Mouse (Mus musculus) lung, postnatal 0 days (tissue): ENCODE data around the gene Supt3. TPM values are rescaled to one million over a fixed set of nuclear protein-coding genes. Genes with fewer than 3 reads are reported as not detected.

Experiments
- ATAC-seq: fragments of 200-750 bp; cut with Nextera tagmentation; 2 replicates; pipeline ENCODE4 v1.8.0; 2017; ENCODE audit warnings: moderate library complexity
- DNase-seq: peaks from one replicate; pipeline ENCODE4 v3.0.0-alpha.2; 2016; ENCODE audit warnings: low spot score
- H3K27ac ChIP-seq: fragments of 300-500 bp; sonication (generic); 2 replicates; pipeline ENCODE4 v1.5.1; 2014; ENCODE audit warnings: antibody characterized with exemption, mild to moderate bottlenecking, low read length, mixed read lengths
- H3K27me3 ChIP-seq: fragments of 300-500 bp; sonication (generic); replicated peaks from 2 replicates; pipeline ENCODE4 v1.6.1; 2014; ENCODE audit warnings: low read length, mixed read lengths; ENCODE audit not compliant: insufficient read depth
- H3K36me3 ChIP-seq: fragments of 300-500 bp; sonication (generic); 2 replicates; pipeline ENCODE4 v1.6.1; 2014; ENCODE audit warnings: low read length, mixed read lengths; ENCODE audit not compliant: insufficient read depth
- H3K4me1 ChIP-seq: fragments of 300-500 bp; sonication (generic); 2 replicates; pipeline ENCODE4 v1.6.1; 2014; ENCODE audit warnings: antibody characterized with exemption, low read depth, low read length, mixed read lengths; ENCODE audit not compliant: insufficient read depth
- H3K4me2 ChIP-seq: fragments of 300-500 bp; sonication (generic); replicated peaks from 2 replicates; pipeline ENCODE4 v1.6.1; 2014; ENCODE audit warnings: low read depth, mild to moderate bottlenecking, low read length, moderate library complexity, mixed read lengths
- H3K4me3 ChIP-seq: fragments of 300-500 bp; sonication (generic); 2 replicates; pipeline ENCODE4 v1.5.1; 2014; ENCODE audit warnings: low read depth, low read length
- H3K9ac ChIP-seq: fragments of 300-500 bp; sonication (generic); replicated peaks from 2 replicates; pipeline ENCODE4 v1.6.1; 2014; ENCODE audit warnings: low read depth, mild to moderate bottlenecking
- H3K9me3 ChIP-seq: fragments of 300-500 bp; sonication (generic); 2 replicates; pipeline ENCODE4 v1.6.1; 2016; ENCODE audit warnings: low read length, mixed read lengths
- CTCF ChIP-seq: IDR thresholded peaks from 2 replicates; pipeline ENCODE4 v1.5.1; 2016; ENCODE audit warnings: antibody characterized with exemption, mild to moderate bottlenecking
- EP300 ChIP-seq: IDR thresholded peaks from 2 replicates; pipeline ENCODE4 v1.6.1; 2016; ENCODE audit warnings: antibody characterized with exemption, mild to moderate bottlenecking, control low read depth
- WGBS: fragments of 180-500 bp; shearing (Covaris S2); extraction: QIAGEN DNeasy Blood & Tissue Kit; methylation state at CpG from one replicate; pipeline ENCODE4 v1.1.7; 2014; 5-methylcytosine and 5-hydroxymethylcytosine counted together
- polyA plus RNA-seq: library from polyadenylated mRNA; unstranded; fragments of >200 nt; fragmentation: Nextera tagmentation; extraction: Ambion mirVana; gene quantifications from 2 replicates; pipeline ENCODE4 v1.2.1, GENCODE M21; 2015

Supt3 gene
- polyA plus RNA-seq, 1 experiment from 2014 or later = 7.8 TPM

GRCm38 (mm10) chr17:44772576-44772975, 4.4 kb upstream of the Supt3 start:
- DNase-seq = no peak
- H3K9me3 ChIP-seq = no peaks in the 10 kb centered on the region
- no peak for ATAC-seq
- H3K4me1 ChIP-seq = no peaks in the 10 kb centered on the region
- no peak overlapping the region for H3K4me2 ChIP-seq
- no peaks in the 10 kb centered on the region for H3K36me3 ChIP-seq
- H3K27me3 ChIP-seq = no peaks in the 10 kb centered on the region
- no peak overlapping the region for H3K9ac ChIP-seq
- 84% methylated on average over 2 of the region's 2 CpGs for WGBS
- no peak overlapping the region for H3K4me3 ChIP-seq
- TF ChIP-seq EP300 (no peak), CTCF (no peak)
- H3K27ac ChIP-seq = no peak overlapping the region

GRCm38 (mm10) chr17:44777337-44777804, 419 bp downstream of the Supt3 start:
- Histone ChIP-seq H3K36me3 (no peaks in the 10 kb centered on the region), H3K27ac (peak overlapping the region; percentile 84), H3K4me2 (peak overlapping the region; percentile 81), H3K4me1 (no peaks in the 10 kb centered on the region), H3K9ac (peak overlapping the region; percentile 73), H3K27me3 (no peaks in the 10 kb centered on the region), H3K4me3 (peak overlapping the region; percentile 91), H3K9me3 (no peaks in the 10 kb centered on the region)
- DNase-seq (peak; percentile 78), ATAC-seq (peak; percentile 77)
- TF ChIP-seq EP300 = no peak
- peak; percentile 27 for TF ChIP-seq CTCF
- under 1% methylated on average over 18 of the region's 35 CpGs for WGBS

GRCm38 (mm10) chr17:44778141-44778540, 1.2 kb downstream of the Supt3 start:
- Histone ChIP-seq H3K4me1 (no peaks in the 10 kb centered on the region), H3K27ac (no peak overlapping the region), H3K4me2 (no peak overlapping the region; the same call in 1 of the 2 replicates), H3K36me3 (no peaks in the 10 kb centered on the region), H3K9ac (no peak overlapping the region), H3K27me3 (no peaks in the 10 kb centered on the region), H3K9me3 (no peaks in the 10 kb centered on the region), H3K4me3 (no peak overlapping the region)
- ATAC-seq = no peak
- WGBS = 65% methylated on average over 5 of the region's 5 CpGs
- no peak for DNase-seq
- TF ChIP-seq EP300 (no peak), CTCF (no peak)

- H3K27me3 ChIP-seq = no peaks in the 10 kb centered on the region
- WGBS = 52% methylated on average over 4 of the region's 4 CpGs
- H3K36me3 ChIP-seq = no peaks in the 10 kb centered on the region
- H3K4me3 ChIP-seq = no peak overlapping the region
- no peaks in the 10 kb centered on the region for H3K4me1 ChIP-seq
- ATAC-seq = no peak
- no peak overlapping the region for H3K9ac ChIP-seq
- DNase-seq = no peak
- H3K27ac ChIP-seq = no peak overlapping the region
- no peak overlapping the region for H3K4me2 ChIP-seq
- no peak for TF ChIP-seq EP300
- TF ChIP-seq CTCF = no peak
- H3K9me3 ChIP-seq = no peaks in the 10 kb centered on the region
These were observed 3.4 kb downstream of the Supt3 start for GRCm38 (mm10) chr17:44780353-44780752.

- H3K9ac ChIP-seq = no peak overlapping the region
- H3K4me3 ChIP-seq = no peak overlapping the region
- no peak for ATAC-seq
- no peak for DNase-seq
- no peaks in the 10 kb centered on the region for H3K27me3 ChIP-seq
- H3K4me2 ChIP-seq = no peak overlapping the region
- 85% methylated on average over 4 of the region's 4 CpGs for WGBS
- H3K4me1 ChIP-seq = no peaks in the 10 kb centered on the region
- no peaks in the 10 kb centered on the region for H3K9me3 ChIP-seq
- TF ChIP-seq CTCF (no peak), EP300 (no peak)
- H3K36me3 ChIP-seq = no peaks in the 10 kb centered on the region
- no peak overlapping the region for H3K27ac ChIP-seq
These were observed 5.4 kb downstream of the Supt3 start for GRCm38 (mm10) chr17:44782366-44782765.

GRCm38 (mm10) chr17:44783143-44783542, 6.2 kb downstream of the Supt3 start:
- H3K36me3 ChIP-seq = no peaks in the 10 kb centered on the region
- no peaks in the 10 kb centered on the region for H3K9me3 ChIP-seq
- 79% methylated on average over 2 of the region's 2 CpGs for WGBS
- no peak overlapping the region for H3K9ac ChIP-seq
- peak; percentile 9 for DNase-seq
- no peak for ATAC-seq
- H3K4me1 ChIP-seq = no peaks in the 10 kb centered on the region
- H3K27me3 ChIP-seq = no peaks in the 10 kb centered on the region
- H3K4me3 ChIP-seq = no peak overlapping the region
- no peak for TF ChIP-seq EP300
- no peak for TF ChIP-seq CTCF
- H3K27ac ChIP-seq = no peak overlapping the region
- no peak overlapping the region for H3K4me2 ChIP-seq
